Mouse (Mus musculus): Measurements from ENCODE around the gene Oas1d. TPM values are rescaled to one million over a fixed set of nuclear protein-coding genes. Genes with fewer than 3 reads are reported as not detected.
"Not testable (repeated sequence)": the region's sequence is repeated elsewhere in the genome, so short reads cannot be mapped to it uniquely, and the experiment has no call there.

Oas1d gene
- polyA plus RNA-seq, 1 experiment from 2014 or later: not detected

DNA sequence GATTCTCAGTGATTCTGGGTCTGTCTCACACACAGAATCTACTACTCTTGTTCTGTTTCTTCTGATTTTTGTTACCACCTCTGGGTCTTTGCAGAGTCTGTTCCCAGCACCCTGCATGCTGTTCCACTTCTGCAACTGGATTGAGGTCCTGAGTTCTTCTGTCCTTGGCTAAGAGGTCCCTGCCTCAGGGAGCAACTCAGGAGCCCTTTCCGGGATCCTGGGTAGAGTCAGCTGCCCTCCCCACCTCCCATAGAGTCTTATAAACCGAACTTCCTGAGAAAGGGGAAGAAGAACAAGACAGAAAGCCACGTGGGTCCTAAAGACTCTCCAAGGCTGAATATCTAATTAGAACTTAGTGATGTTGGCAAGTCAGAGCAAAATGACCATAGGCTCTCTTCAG is 23.3 kb upstream of the Oas1d start:
- H3K9me3 ChIP-seq: no peaks in the 10 kb centered on the region
- H3K4me3 ChIP-seq: no peak overlapping the region
- no peak for DNase-seq (ENCODE audit: extremely low spot score, low spot score)
- no peak overlapping the region for H3K27ac ChIP-seq
- H3K27me3 ChIP-seq (ENCODE audit: poor library complexity, severe bottlenecking): no peaks in the 10 kb centered on the region
- H3K4me1 ChIP-seq: no peaks in the 10 kb centered on the region
- H3K36me3 ChIP-seq (replicated peaks): no peaks in the 10 kb centered on the region
- 62% methylated on average over 3 of the region's 3 CpGs for WGBS

DNA sequence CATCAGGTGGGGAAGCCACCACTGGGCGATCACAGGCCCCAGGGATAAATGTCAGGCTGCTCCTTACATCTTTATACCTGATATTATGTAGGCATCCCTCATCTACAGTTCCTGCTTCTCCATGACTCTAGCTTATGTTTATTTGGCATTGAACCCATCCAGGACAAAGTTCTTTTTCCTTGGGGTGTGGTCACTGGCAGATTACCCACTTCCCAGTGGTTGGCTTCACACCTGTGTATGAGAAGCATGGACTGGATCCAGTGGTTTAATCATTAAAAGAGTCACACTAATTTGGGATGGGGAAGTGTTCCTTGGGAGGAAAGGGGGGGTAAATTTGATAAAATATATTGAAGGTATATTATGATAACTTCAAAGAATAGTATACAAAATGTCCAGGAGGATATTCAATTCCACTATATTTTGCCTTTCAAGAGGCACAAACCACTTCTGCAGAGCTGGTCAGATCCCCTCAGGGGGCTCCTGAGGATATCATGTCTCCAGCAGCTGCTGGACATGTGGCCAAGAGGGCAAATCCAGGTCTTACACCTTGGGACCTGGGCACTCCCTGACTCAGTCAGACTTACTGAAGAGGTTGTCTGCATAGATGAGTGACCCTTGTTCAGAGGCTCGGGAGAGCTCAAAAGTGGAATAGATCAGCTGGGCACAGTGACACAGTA is 22.6 kb upstream of the Oas1d start:
- H3K36me3 ChIP-seq (replicated peaks); H3K4me3 ChIP-seq; H3K4me1 ChIP-seq; H3K27me3 ChIP-seq (ENCODE audit: poor library complexity, severe bottlenecking); H3K27ac ChIP-seq; H3K9me3 ChIP-seq; DNase-seq (ENCODE audit: extremely low spot score, low spot score): not testable (repeated sequence)
- 82% methylated on average over 2 of the region's 2 CpGs for WGBS

DNA sequence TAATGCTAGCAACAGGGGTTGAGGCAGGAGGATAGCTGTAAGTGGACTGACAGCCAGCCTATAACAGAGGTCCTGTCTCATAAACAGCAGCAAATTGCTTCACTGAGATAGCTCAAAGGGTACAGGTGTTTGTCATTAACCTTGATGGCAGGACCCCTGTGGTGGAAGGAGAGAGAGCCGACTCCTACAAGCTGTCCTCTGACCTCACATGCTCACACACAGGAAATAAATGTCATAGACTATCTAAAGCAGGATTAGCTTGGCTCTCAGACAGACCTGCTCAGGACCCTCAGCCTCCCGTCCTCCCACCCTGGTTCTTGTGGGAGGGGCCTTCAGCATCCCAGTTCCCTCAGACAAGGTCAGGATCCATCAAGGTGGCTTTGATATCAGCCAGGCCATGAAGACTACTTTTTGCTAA is 22.1 kb upstream of the Oas1d start:
- Histone ChIP-seq H3K9me3 (no peaks in the 10 kb centered on the region), H3K27ac (no peak overlapping the region), H3K27me3 (ENCODE audit: poor library complexity, severe bottlenecking) (no peaks in the 10 kb centered on the region), H3K36me3 (replicated peaks) (no peaks in the 10 kb centered on the region), H3K4me3 (no peak overlapping the region), H3K4me1 (no peaks in the 10 kb centered on the region)
- DNase-seq (ENCODE audit: extremely low spot score, low spot score): no peak
- 75% methylated on average over 2 of the region's 2 CpGs for WGBS

DNA sequence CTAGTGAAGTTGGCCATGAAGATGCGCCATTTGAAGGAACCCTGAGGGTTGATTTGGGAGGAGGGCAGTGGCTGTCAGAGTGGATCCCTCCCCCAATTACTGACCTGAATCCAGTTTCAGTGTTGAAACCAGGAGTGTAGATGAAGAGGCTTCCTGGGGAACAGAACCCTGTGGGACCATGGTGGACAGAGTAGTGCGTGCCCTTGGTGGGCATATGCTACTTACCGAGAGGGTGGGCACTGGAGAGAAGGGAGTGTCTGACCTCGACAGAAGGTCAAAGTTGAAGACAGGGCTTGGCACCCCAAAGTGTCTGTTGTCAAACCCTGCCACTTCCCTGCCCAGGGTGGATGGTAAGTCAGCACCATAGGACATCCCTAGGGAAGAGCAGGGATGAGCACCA is 20.5 kb upstream of the Oas1d start:
- H3K27ac ChIP-seq; H3K4me3 ChIP-seq; H3K4me1 ChIP-seq; H3K36me3 ChIP-seq (replicated peaks); H3K9me3 ChIP-seq; DNase-seq (ENCODE audit: extremely low spot score, low spot score); H3K27me3 ChIP-seq (ENCODE audit: poor library complexity, severe bottlenecking): not testable (repeated sequence)
- WGBS: 93% methylated on average over 4 of the region's 4 CpGs

DNA sequence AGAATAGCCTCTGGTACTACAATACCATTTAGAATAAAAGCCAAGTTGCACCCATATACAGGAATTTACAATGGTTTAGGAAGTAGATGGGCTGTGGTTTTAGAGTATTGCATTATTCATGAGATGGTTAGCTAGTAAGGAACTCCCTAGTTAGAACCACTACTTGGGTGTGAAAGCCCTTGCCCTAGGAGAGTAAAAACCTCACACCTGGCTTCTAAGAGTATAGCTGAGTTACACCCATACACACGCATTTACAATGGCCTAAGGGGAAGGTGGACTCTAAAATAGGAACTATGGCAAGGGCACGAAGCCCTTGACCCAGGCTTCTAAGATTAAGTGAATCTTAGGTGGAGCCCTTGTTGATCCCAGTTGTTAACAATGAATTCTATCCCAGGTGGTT is 19.6 kb upstream of the Oas1d start:
- not testable (repeated sequence) for H3K4me3 ChIP-seq; H3K27me3 ChIP-seq (ENCODE audit: poor library complexity, severe bottlenecking); H3K27ac ChIP-seq; H3K36me3 ChIP-seq (replicated peaks); DNase-seq (ENCODE audit: extremely low spot score, low spot score); H3K4me1 ChIP-seq; H3K9me3 ChIP-seq
- 82% methylated on average over 2 of the region's 2 CpGs for WGBS

DNA sequence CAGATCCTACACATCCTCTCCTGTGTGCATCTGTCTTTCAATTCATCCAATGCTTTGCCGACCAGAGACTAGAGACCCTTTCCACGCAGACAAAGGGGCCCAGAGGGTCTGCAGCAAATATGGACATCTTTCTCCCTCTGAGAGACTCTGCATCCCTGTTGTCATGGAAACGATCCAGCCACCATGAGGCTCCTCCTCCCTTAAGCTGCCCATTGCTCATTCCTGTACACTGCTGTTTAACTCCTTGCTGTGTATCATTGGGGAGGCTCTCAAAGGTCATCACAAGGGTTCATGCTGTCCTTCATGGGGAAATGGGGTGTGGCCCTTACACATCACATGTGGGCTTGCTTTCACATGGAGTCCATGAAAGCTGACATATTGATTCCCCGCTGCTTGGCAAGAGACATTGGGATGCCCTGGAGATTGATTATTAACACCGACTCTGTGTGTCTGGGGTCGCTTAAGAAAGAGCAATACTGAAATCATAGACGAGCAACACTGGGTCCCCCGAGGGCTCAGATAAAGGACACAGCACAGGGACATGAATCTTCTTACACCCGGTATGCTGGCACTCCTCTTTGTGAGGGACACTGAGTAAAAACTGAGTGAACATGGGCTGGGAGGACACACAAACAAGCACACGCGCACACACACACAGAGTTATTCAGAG is 19.0 kb upstream of the Oas1d start:
- no peak overlapping the region for H3K27ac ChIP-seq
- H3K9me3 ChIP-seq: no peaks in the 10 kb centered on the region
- no peak overlapping the region for H3K4me3 ChIP-seq
- H3K4me1 ChIP-seq: no peaks in the 10 kb centered on the region
- 91% methylated on average over 11 of the region's 11 CpGs for WGBS
- no peaks in the 10 kb centered on the region for H3K36me3 ChIP-seq (replicated peaks)
- H3K27me3 ChIP-seq (ENCODE audit: poor library complexity, severe bottlenecking): no peaks in the 10 kb centered on the region
- no peak for DNase-seq (ENCODE audit: extremely low spot score, low spot score)

DNA sequence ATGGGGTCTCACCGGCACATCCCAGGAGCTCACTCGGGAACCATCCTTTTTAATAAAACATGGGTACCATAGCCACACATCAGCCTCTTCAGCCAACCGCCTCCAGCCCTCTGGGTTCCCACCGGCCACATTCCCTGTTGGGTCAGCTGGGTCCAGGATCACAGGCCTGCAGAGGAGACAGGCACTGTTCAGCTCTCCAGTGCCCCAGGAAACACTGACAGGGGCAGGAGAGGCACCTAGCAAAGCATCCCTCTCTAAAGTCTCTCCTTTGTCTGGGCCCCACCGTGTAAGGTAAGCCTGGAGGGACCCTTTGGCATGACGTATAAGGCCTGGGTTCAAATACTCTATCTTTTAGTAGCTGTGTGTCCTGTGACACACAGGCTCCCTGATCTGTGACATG is 16.0 kb upstream of the Oas1d start:
- Histone ChIP-seq H3K36me3 (replicated peaks) (no peaks in the 10 kb centered on the region), H3K4me3 (no peak overlapping the region), H3K4me1 (no peaks in the 10 kb centered on the region), H3K27ac (no peak overlapping the region), H3K27me3 (ENCODE audit: poor library complexity, severe bottlenecking) (no peaks in the 10 kb centered on the region), H3K9me3 (no peaks in the 10 kb centered on the region)
- WGBS: 86% methylated on average over 6 of the region's 6 CpGs
- no peak for DNase-seq (ENCODE audit: extremely low spot score, low spot score)

DNA sequence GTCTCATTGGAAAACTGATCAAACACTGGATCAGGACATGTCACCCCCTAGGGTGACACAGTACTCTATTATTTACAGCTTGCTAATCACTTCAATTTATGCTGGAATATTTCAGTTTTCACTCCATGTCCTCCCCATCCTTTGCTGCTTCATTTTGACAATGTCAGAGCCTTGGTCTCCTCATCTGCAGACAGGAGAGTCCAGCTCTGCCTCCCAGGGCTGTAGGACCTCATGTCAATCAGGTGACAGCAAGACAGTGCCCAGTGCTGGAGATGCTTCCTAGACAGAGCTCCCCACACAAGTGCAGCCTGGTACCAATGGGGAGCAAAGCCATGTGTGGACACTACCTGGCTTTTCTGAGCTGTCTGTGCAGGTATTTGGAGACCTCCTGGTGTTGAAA is 15.6 kb upstream of the Oas1d start:
- no peaks in the 10 kb centered on the region for H3K36me3 ChIP-seq (replicated peaks)
- no peak overlapping the region for H3K4me3 ChIP-seq
- H3K27me3 ChIP-seq (ENCODE audit: poor library complexity, severe bottlenecking): no peaks in the 10 kb centered on the region
- H3K27ac ChIP-seq: no peak overlapping the region
- H3K9me3 ChIP-seq: no peaks in the 10 kb centered on the region
- no peaks in the 10 kb centered on the region for H3K4me1 ChIP-seq
- no peak for DNase-seq (ENCODE audit: extremely low spot score, low spot score)

DNA sequence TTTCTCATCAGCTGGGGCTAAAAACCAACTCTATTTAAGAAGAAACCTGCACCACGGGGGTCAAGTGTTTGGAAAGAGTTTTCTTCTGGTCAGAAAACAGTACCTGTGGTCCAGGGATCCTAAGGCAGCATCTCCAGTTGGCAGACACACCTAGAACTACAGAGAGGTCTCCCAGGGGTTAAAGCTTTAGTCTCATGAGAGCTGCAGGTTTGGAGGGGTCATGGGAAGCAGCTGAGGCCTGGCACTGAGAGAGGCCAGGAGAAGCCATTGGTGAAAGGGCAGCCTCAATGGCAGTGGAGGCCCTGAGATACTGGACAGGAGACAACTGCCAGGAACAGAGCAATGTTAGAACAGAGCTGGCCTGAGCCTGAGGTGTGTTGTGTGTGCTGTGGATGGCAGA is 13.7 kb upstream of the Oas1d start:
- Histone ChIP-seq H3K27me3 (ENCODE audit: poor library complexity, severe bottlenecking) (no peaks in the 10 kb centered on the region), H3K9me3 (no peaks in the 10 kb centered on the region), H3K4me1 (no peaks in the 10 kb centered on the region), H3K4me3 (no peak overlapping the region), H3K36me3 (replicated peaks) (no peaks in the 10 kb centered on the region), H3K27ac (no peak overlapping the region)
- WGBS: 70% methylated on average over 1 of the region's 1 CpGs
- no peak for DNase-seq (ENCODE audit: extremely low spot score, low spot score)

DNA sequence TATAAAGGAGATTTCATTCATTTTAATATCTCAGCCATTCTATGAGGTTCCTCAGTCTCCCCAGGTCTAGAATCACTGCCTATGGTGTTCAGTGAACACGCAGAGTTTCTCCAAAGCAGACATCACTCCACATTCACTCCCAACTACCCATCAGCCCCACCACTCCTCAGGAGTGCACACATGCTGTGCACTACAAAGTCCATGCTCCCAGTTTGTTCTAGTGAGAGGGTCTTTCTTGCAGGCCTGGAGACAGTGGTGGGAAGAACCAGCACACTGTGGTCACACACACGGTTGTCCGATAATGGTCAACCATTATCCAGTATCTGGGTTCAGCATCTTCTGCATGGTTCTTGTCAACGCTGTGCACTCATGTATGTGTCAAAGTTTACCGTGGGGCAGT is 12.3 kb upstream of the Oas1d start:
- Histone ChIP-seq H3K27me3 (ENCODE audit: poor library complexity, severe bottlenecking) (no peaks in the 10 kb centered on the region), H3K36me3 (replicated peaks) (no peaks in the 10 kb centered on the region), H3K4me1 (peaks cover 4% of the 10 kb centered on the region; the same call in 1 of the 2 replicates), H3K9me3 (no peaks in the 10 kb centered on the region), H3K4me3 (no peak overlapping the region), H3K27ac (no peak overlapping the region)
- 96% methylated on average over 5 of the region's 5 CpGs for WGBS
- DNase-seq (ENCODE audit: extremely low spot score, low spot score): no peak

DNA sequence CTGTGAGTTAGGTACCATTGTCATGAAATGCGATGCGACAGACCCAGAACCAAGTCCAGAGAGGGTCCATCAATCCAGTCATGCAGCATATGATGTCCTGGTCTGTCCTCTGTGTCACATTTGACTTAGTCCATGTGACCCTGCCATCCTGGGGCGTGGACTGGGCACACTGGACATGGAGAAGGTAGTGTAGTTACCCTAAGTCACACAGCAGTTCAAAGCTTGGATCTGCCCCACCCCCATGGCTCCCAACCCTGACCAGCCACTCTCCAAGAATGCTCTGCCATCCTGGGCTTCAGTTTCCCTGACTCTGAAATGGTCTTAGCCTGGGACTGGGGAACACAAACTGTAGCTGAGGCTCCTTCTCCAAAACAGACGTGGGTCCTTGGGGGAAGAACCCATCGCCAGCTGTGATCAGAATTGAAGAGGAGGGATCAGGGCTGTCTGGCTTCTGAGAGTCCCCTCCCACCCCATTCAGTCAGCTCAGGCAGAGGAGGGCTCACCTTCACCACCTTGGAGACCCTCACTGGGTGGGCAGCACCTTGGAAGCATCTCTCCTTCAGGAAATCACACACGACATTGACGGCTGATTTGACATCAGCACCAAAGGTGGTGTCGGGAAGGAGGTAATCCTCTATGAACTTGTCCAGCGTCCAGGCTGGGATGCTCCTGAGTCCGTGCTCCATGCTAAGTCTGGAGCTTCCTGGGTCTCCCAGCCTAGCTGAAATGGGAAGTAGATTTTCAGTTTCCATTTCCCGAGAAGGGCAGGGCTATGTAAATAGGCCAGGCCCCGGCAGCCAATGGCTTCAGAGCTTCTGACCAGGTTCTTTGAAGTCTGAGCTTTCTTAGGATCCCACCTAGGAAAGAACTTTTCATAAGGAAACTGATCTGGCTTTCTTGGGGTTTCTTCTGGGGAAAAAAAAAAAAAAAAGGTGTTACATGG is 7.3 kb upstream of the Oas1d start, which contains the start of gene Oas1a:
Oas1a (minus strand) TSS at position 731 of the 943 bp plus-strand sequence.
- not testable (repeated sequence) for H3K9me3 ChIP-seq; H3K27me3 ChIP-seq (ENCODE audit: poor library complexity, severe bottlenecking); H3K4me3 ChIP-seq; H3K36me3 ChIP-seq (replicated peaks); DNase-seq (ENCODE audit: extremely low spot score, low spot score); H3K27ac ChIP-seq; H3K4me1 ChIP-seq
- 34% methylated on average over 8 of the region's 12 CpGs for WGBS

DNA sequence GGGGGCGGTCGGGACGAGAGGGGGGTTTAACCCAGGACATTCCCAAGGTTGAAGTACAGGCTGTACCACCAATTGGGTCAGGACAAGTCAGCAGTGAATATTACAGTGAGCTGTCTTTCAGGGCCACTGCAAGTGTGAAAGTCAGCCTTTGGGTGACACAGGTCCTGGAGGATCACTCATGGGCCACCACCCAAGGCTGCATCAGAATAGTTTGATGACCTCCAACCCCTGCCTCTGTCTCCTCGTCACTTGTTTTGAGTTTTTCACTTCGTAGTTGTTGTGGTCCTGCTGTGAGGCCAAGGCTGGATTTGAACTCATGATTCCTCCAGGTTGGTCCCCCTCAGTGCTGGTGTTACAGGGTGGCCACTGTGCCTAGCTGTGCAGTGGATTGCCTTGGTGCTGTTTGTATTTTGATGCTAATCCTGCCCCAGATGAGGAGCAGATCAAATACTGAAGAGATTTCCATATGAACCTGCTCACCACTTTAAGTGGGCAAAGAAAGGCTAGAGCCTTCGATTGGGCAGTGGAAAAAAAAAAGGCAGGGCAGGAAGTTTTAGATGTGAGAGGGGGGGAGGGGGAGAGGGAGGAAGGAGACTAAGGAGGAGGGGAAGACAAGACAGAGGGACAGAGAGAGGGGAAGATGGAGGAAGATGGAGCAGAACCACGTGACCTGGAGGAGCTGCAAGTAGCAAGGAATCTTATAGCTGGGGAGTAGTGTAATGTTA is 6.0 kb upstream of the Oas1d start:
- H3K4me3 ChIP-seq: no peak overlapping the region
- no peak for DNase-seq (ENCODE audit: extremely low spot score, low spot score)
- H3K4me1 ChIP-seq: peaks cover 4% of the 10 kb centered on the region; the same call in 1 of the 2 replicates
- H3K27ac ChIP-seq: no peak overlapping the region
- no peaks in the 10 kb centered on the region for H3K27me3 ChIP-seq (ENCODE audit: poor library complexity, severe bottlenecking)
- H3K9me3 ChIP-seq: no peaks in the 10 kb centered on the region
- WGBS: 52% methylated on average over 7 of the region's 7 CpGs
- no peaks in the 10 kb centered on the region for H3K36me3 ChIP-seq (replicated peaks)
